Mouse (Mus musculus) olfactory bulb, adult 2 months (tissue): ENCODE results near the gene Csgalnact2.

ENCODE experiments used
- CTCF ChIP-seq: fragments of 200-500 bp; IDR thresholded peaks from 2 replicates; pipeline ENCODE4 v1.5.1; 2012; ENCODE audit warnings: low read depth, mild to moderate bottlenecking, low read length, moderate library complexity; ENCODE audit not compliant: insufficient read depth
- POLR2A ChIP-seq: fragments of 200-500 bp; IDR thresholded peaks from 2 replicates; pipeline ENCODE4 v1.6.1; 2012; ENCODE audit warnings: mild to moderate bottlenecking, low read depth, low read length, moderate library complexity; ENCODE audit not compliant: insufficient read depth

DNA sequence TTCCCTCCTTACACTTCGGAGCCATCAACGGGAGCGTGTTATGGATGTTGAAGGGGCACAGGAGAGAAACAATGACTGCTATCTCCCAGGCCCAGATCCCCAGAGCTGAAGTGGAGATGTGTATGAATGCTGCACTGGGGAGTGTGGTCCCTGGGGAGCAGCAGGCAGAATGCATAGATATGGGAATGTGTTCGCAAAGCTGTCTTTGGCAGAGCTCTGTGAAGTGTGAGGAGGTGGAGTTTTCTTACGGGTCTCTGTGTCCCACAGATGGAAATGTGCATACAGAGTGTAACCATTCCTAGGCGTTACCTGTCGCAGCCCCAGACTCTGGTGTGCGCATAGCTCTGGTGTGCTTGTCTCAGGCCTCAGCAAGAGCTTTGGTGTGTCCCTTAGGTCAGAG lies 62.2 kb downstream of the Csgalnact2 start:
- TF ChIP-seq CTCF (no peak), POLR2A (no peak)
